Mouse (Mus musculus) embryonic facial prominence, embryonic 12.5 days (tissue): ENCODE results near the gene Lpin3. TPM values are rescaled to one million over a fixed set of nuclear protein-coding genes. Genes with fewer than 3 reads are reported as not detected.
A peak's percentile ranks its signal among the peaks of the same experiment; 100 is the strongest.

Experiments
- ATAC-seq: fragments of 200-750 bp; cut with Nextera tagmentation; 2 replicates; pipeline ENCODE4 v1.8.0; 2017; ENCODE audit not compliant: insufficient number of reproducible peaks, insufficient read depth, low FRiP score, low TSS enrichment
- H3K27ac ChIP-seq: fragments of 300-500 bp; sonication (generic); 2 replicates; pipeline ENCODE4 v1.5.1; 2016; ENCODE audit warnings: mild to moderate bottlenecking
- H3K27me3 ChIP-seq: fragments of 300-500 bp; sonication (generic); 2 replicates; pipeline ENCODE4 v1.6.1; 2016; ENCODE audit warnings: mild to moderate bottlenecking, moderate library complexity
- H3K36me3 ChIP-seq: fragments of 300-500 bp; sonication (generic); 2 replicates; pipeline ENCODE4 v1.6.1; 2016; ENCODE audit warnings: mild to moderate bottlenecking
- H3K4me1 ChIP-seq: fragments of 300-500 bp; sonication (generic); 2 replicates; pipeline ENCODE4 v1.6.1; 2016
- H3K4me2 ChIP-seq: fragments of 300-500 bp; sonication (generic); replicated peaks from 2 replicates; pipeline ENCODE4 v1.6.1; 2016; ENCODE audit warnings: mild to moderate bottlenecking, moderate library complexity
- H3K4me3 ChIP-seq: fragments of 300-500 bp; sonication (generic); 2 replicates; pipeline ENCODE4 v1.5.1; 2016; ENCODE audit warnings: mild to moderate bottlenecking
- H3K9ac ChIP-seq: fragments of 300-500 bp; sonication (generic); 2 replicates; pipeline ENCODE4 v1.6.1; 2016; ENCODE audit warnings: mild to moderate bottlenecking, moderate library complexity
- H3K9me3 ChIP-seq: fragments of 300-500 bp; sonication (generic); 2 replicates; pipeline ENCODE4 v1.6.1; 2016; ENCODE audit warnings: mild to moderate bottlenecking, moderate library complexity
- WGBS: fragments of 180-500 bp; shearing (Covaris S2); methylation state at CpG from one replicate; pipeline ENCODE4 v1.1.7; 2016; 5-methylcytosine and 5-hydroxymethylcytosine counted together
- polyA plus RNA-seq: library from polyadenylated mRNA; unstranded; fragments of >200 nt; fragmentation: Nextera tagmentation; extraction: Ambion mirVana; gene quantifications from 2 replicates; pipeline ENCODE4 v1.2.1, GENCODE M21; 2016

Gene Lpin3
- polyA plus RNA-seq, 1 experiment from 2014 or later = 2.1 TPM

- WGBS = 76% methylated on average over 5 of the region's 5 CpGs
- no peak overlapping the region for H3K27ac ChIP-seq
- no peak for ATAC-seq
These were observed 10.6 kb downstream of the Lpin3 start for GRCm38 (mm10) chr2:160891045-160891444.

GRCm38 (mm10) chr2:160891697-160892096 is 11.2 kb downstream of the Lpin3 start:
- Histone ChIP-seq H3K9me3 (no peaks in the 10 kb centered on the region), H3K4me1 (no peaks in the 10 kb centered on the region; the same call in 1 of the 2 replicates), H3K27me3 (no peaks in the 10 kb centered on the region), H3K27ac (no peak overlapping the region), H3K9ac (no peak overlapping the region), H3K36me3 (no peaks in the 10 kb centered on the region), H3K4me3 (no peak overlapping the region), H3K4me2 (no peak overlapping the region)
- ATAC-seq = no peak
- 83% methylated on average over 9 of the region's 9 CpGs for WGBS

More at GRCm38 (mm10) chr2:160891045-160891444, 10.6 kb downstream of the Lpin3 start:
- Histone ChIP-seq H3K4me3 (no peak overlapping the region), H3K27me3 (no peaks in the 10 kb centered on the region), H3K4me2 (no peak overlapping the region), H3K9ac (no peak overlapping the region), H3K4me1 (no peaks in the 10 kb centered on the region; the same call in 1 of the 2 replicates), H3K9me3 (no peaks in the 10 kb centered on the region), H3K36me3 (no peaks in the 10 kb centered on the region)

- Histone ChIP-seq H3K27me3 (no peaks in the 10 kb centered on the region), H3K36me3 (0 out of 2 replicates have a peak, but pooled peaks cover 4% of the 10 kb centered on the region), H3K9ac (no peak overlapping the region), H3K9me3 (no peaks in the 10 kb centered on the region), H3K4me3 (no peak overlapping the region), H3K4me1 (no peaks in the 10 kb centered on the region), H3K4me2 (no peak overlapping the region), H3K27ac (no peak overlapping the region)
- WGBS = 75% methylated on average over 7 of the region's 7 CpGs
- no peak for ATAC-seq
These were observed 21.4 kb downstream of the Lpin3 start for GRCm38 (mm10) chr2:160901656-160902412.

GRCm38 (mm10) chr2:160905301-160905700 is 24.8 kb downstream of the Lpin3 start:
- WGBS = 91% methylated on average over 12 of the region's 12 CpGs
- H3K4me1 ChIP-seq = no peaks in the 10 kb centered on the region
- H3K36me3 ChIP-seq = peaks cover 17% of the 10 kb centered on the region; the same call in 1 of the 2 replicates
- no peak overlapping the region for H3K27ac ChIP-seq
- no peak overlapping the region for H3K4me2 ChIP-seq
- no peak overlapping the region for H3K9ac ChIP-seq
- H3K9me3 ChIP-seq = no peaks in the 10 kb centered on the region
- peaks cover 19% of the 10 kb centered on the region for H3K27me3 ChIP-seq
- no peak overlapping the region for H3K4me3 ChIP-seq
- no peak for ATAC-seq

- H3K27ac ChIP-seq = no peak overlapping the region
- H3K4me1 ChIP-seq = no peaks in the 10 kb centered on the region
- H3K36me3 ChIP-seq = peaks cover 17% of the 10 kb centered on the region; the same call in 1 of the 2 replicates
- 81% methylated on average over 5 of the region's 5 CpGs for WGBS
- no peaks in the 10 kb centered on the region for H3K9me3 ChIP-seq
- no peak overlapping the region for H3K4me2 ChIP-seq
- H3K4me3 ChIP-seq = no peak overlapping the region
- no peak for ATAC-seq
- H3K27me3 ChIP-seq = peaks cover 27% of the 10 kb centered on the region
- no peak overlapping the region for H3K9ac ChIP-seq
These were observed 25.6 kb downstream of the Lpin3 start for GRCm38 (mm10) chr2:160906101-160906500.

- no peak overlapping the region for H3K27ac ChIP-seq
- 59% methylated on average over 18 of the region's 18 CpGs for WGBS
- H3K4me1 ChIP-seq = peaks cover 5% of the 10 kb centered on the region; the same call in 1 of the 2 replicates
- no peaks in the 10 kb centered on the region for H3K9me3 ChIP-seq
- H3K36me3 ChIP-seq = peaks cover 17% of the 10 kb centered on the region; the same call in 1 of the 2 replicates
- ATAC-seq = no peak
- H3K9ac ChIP-seq = no peak overlapping the region
- no peak overlapping the region for H3K4me3 ChIP-seq
- H3K27me3 ChIP-seq = peaks cover 50% of the 10 kb centered on the region
- no peak overlapping the region for H3K4me2 ChIP-seq
These were observed 28.1 kb downstream of the Lpin3 start for GRCm38 (mm10) chr2:160908607-160909006.

- H3K4me3 ChIP-seq = no peak overlapping the region
- no peaks in the 10 kb centered on the region for H3K9me3 ChIP-seq
- H3K27ac ChIP-seq = no peak overlapping the region
- H3K27me3 ChIP-seq = peaks cover 57% of the 10 kb centered on the region
- H3K4me2 ChIP-seq = peak overlapping the region; percentile 92; the same call in 1 of the 2 replicates
- WGBS = 87% methylated on average over 5 of the region's 5 CpGs
- ATAC-seq = no peak
- H3K4me1 ChIP-seq = peaks cover 15% of the 10 kb centered on the region
- peaks cover 17% of the 10 kb centered on the region; the same call in 1 of the 2 replicates for H3K36me3 ChIP-seq
- H3K9ac ChIP-seq = no peak overlapping the region
These were observed 30.2 kb downstream of the Lpin3 start for GRCm38 (mm10) chr2:160910633-160911032.

GRCm38 (mm10) chr2:160911558-160912201 is 31.2 kb downstream of the Lpin3 start:
- peak overlapping the region; percentile 30; the same call in 1 of the 2 replicates for H3K27ac ChIP-seq
- H3K36me3 ChIP-seq = peaks cover 13% of the 10 kb centered on the region; the same call in 1 of the 2 replicates
- WGBS = 2% methylated on average over 54 of the region's 64 CpGs
- peaks cover 57% of the 10 kb centered on the region for H3K27me3 ChIP-seq
- ATAC-seq = peak; percentile 49; the same call in 1 of the 2 replicates
- H3K4me2 ChIP-seq = peak overlapping the region; percentile 92
- peak overlapping the region; percentile 60 for H3K4me3 ChIP-seq
- H3K9me3 ChIP-seq = no peaks in the 10 kb centered on the region
- peaks cover 18% of the 10 kb centered on the region for H3K4me1 ChIP-seq
- H3K9ac ChIP-seq = peak overlapping the region; percentile 68

- Histone ChIP-seq H3K4me1 (peaks cover 18% of the 10 kb centered on the region), H3K36me3 (peaks cover 11% of the 10 kb centered on the region; the same call in 1 of the 2 replicates), H3K4me3 (peak within 1 kb of the TSS; percentile 60), H3K27me3 (peaks cover 57% of the 10 kb centered on the region), H3K9ac (peak within 1 kb of the TSS; percentile 68), H3K9me3 (no peaks in the 10 kb centered on the region), H3K27ac (peak within 1 kb of the TSS; percentile 30; the same call in 1 of the 2 replicates), H3K4me2 (peak within 1 kb of the TSS; percentile 92)
- under 1% methylated on average over 46 of the region's 46 CpGs for WGBS
- peak; percentile 61 for ATAC-seq
These were observed 31.8 kb downstream of the Lpin3 start, which contains the start of gene Emilin3 for GRCm38 (mm10) chr2:160912231-160912671. Emilin3 (minus strand) TSS chr2:160912328.

GRCm38 (mm10) chr2:160914656-160915055 is 34.2 kb downstream of the Lpin3 start:
- Histone ChIP-seq H3K9ac (no peak overlapping the region), H3K4me2 (no peak overlapping the region), H3K27me3 (peaks cover 45% of the 10 kb centered on the region), H3K4me1 (peaks cover 18% of the 10 kb centered on the region), H3K27ac (no peak overlapping the region), H3K9me3 (no peaks in the 10 kb centered on the region), H3K4me3 (no peak overlapping the region), H3K36me3 (no peaks in the 10 kb centered on the region)
- WGBS = 87% methylated on average over 9 of the region's 9 CpGs
- no peak for ATAC-seq

GRCm38 (mm10) chr2:160915821-160916610 is 35.5 kb downstream of the Lpin3 start:
- Histone ChIP-seq H3K4me3 (no peak overlapping the region), H3K27ac (0 out of 2 replicates have a peak overlapping the region, but pooled peaks have one; percentile 6), H3K9ac (no peak overlapping the region), H3K4me2 (no peak overlapping the region), H3K9me3 (no peaks in the 10 kb centered on the region), H3K36me3 (no peaks in the 10 kb centered on the region), H3K27me3 (peaks cover 32% of the 10 kb centered on the region), H3K4me1 (peaks cover 18% of the 10 kb centered on the region)
- no peak for ATAC-seq
- 76% methylated on average over 13 of the region's 13 CpGs for WGBS
